Mouse (Mus musculus) liver, postnatal 0 days (tissue): ENCODE results near the gene Tunar.

Source experiments
- CTCF ChIP-seq: sonication (generic); IDR thresholded peaks from 2 replicates; pipeline ENCODE4 v1.5.1; 2016; ENCODE audit warnings: antibody characterized with exemption, low read depth
- EP300 ChIP-seq: IDR thresholded peaks from 2 replicates; pipeline ENCODE4 v1.6.1; 2016; ENCODE audit warnings: antibody characterized with exemption, low read depth, mild to moderate bottlenecking

DNA sequence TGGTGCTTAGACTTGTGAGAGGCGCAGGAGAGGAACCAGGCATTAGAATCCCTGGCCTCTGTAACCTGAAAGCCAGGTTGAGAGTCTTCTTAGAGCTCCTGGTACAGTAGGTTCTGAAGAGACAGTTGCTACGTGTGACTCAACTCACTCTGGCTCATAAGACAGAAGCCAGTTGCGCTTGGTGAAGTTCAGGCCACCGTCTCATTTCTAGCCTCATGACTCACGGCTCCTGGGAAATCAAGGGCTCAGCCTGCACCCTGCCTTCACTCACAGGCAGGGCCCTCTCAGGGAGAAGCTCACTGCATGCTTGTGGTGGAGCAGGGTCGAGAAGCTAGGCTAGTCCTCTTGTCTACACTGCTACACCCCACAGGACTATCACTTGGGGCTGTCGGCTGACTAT is 92.9 kb downstream of the Tunar start:
- TF ChIP-seq CTCF (no peak), EP300 (no peak)
